ENCODE assay signal across 8 mouse cellular contexts in genomic region chr12:69724018-69724710, GRCm38 (mm10). TPM values are rescaled to one million over a fixed set of nuclear protein-coding genes. Genes with fewer than 3 reads are reported as not detected.
A peak's percentile ranks its signal among the peaks of the same experiment; 100 is the strongest.
DNase-seq lines count a peak whose midpoint lies in the region; ATAC-seq and TF ChIP-seq lines count a peak whose summit lies in the region.

No protein-coding gene starts in this region.

- H3K4me1 ChIP-seq in brown adipose tissue, adult 24 weeks (ENCODE audit: control insufficient read depth, insufficient read depth, insufficient read length, low read length) = no peaks in the 10 kb centered on the region
- H3K4me1 ChIP-seq in heart, postnatal 0 days (ENCODE audit: control insufficient read depth, insufficient read depth) = peaks cover 13% of the 10 kb centered on the region
- peaks cover 16% of the 10 kb centered on the region for H3K4me1 ChIP-seq in midbrain, embryonic 12.5 days

- TF ChIP-seq EP300 in heart, postnatal 0 days (IDR thresholded peaks at IDR 0.05; ENCODE audit: low read depth) = no peak

- peak; percentile 4; the same call in 1 of the 2 replicates for ATAC-seq in heart, postnatal 0 days (ENCODE audit: insufficient read depth, low read depth)
- ATAC-seq in midbrain, embryonic 12.5 days (ENCODE audit: low FRiP score, low read depth) = 0 out of 2 replicates have a peak, but pooled peaks have one; percentile 0

- peak overlapping the region; percentile 58 for H3K9ac ChIP-seq in heart, postnatal 0 days (replicated peaks; ENCODE audit: low read depth, low read length)
- peak overlapping the region; percentile 64 for H3K9ac ChIP-seq in midbrain, embryonic 12.5 days (replicated peaks)

- H3K4me3 ChIP-seq in left cerebral cortex, adult 2 months = peak overlapping the region; percentile 78
- peak overlapping the region; percentile 84 for H3K4me3 ChIP-seq in brown adipose tissue, adult 24 weeks (ENCODE audit: insufficient read depth, low read depth, low read length)
- peak overlapping the region; percentile 63 for H3K4me3 ChIP-seq in heart, postnatal 0 days (ENCODE audit: low read depth, low read length)
- peak overlapping the region; percentile 64 for H3K4me3 ChIP-seq in midbrain, embryonic 12.5 days

- DNase-seq in left cerebral cortex, adult 2 months (ENCODE audit: extremely low spot score in 1 of 2, low spot score in 2 of 2) = no peak
- DNase-seq in left cerebral cortex, postnatal 14 days (ENCODE audit: low spot score in 2 of 2) = no peak
- no peak for DNase-seq in heart, postnatal 0 days (ENCODE audit: low spot score)
- no peak for DNase-seq in left cerebral cortex, postnatal 4 days
- no peak for DNase-seq in spleen, postnatal 14 days (ENCODE audit: low spot score in 2 of 2)
- no peak for DNase-seq in adrenal gland, postnatal 25 days

- H3K9me3 ChIP-seq in heart, postnatal 0 days (replicated peaks; ENCODE audit: control insufficient read depth, low read length) = no peaks in the 10 kb centered on the region; the same call in 1 of the 2 replicates
- H3K9me3 ChIP-seq in midbrain, embryonic 12.5 days = peaks cover 7% of the 10 kb centered on the region

- H3K4me2 ChIP-seq in heart, postnatal 0 days (ENCODE audit: low read depth, low read length) = peak overlapping the region; percentile 99
- H3K4me2 ChIP-seq in midbrain, embryonic 12.5 days (replicated peaks) = peak overlapping the region; percentile 87

- intact Hi-C loops in left cerebral cortex, adult 2 months (cut with DNase I) = loop anchor here (2.0 kb wide), 1 partner anchor 41 kb away; no protein-coding TSS in a partner anchor
- intact Hi-C loops in left cerebral cortex, postnatal 14 days (cut with DNase I) = no loop called here
- intact Hi-C loops in left cerebral cortex, postnatal 4 days (cut with DNase I) = no loop called here

- no peaks in the 10 kb centered on the region for H3K27me3 ChIP-seq in heart, postnatal 0 days (ENCODE audit: control insufficient read depth, insufficient read depth, low read length)
- no peaks in the 10 kb centered on the region for H3K27me3 ChIP-seq in midbrain, embryonic 12.5 days

- TF ChIP-seq CTCF in left cerebral cortex, adult 2 months (IDR thresholded peaks at IDR 0.05) = no peak
- TF ChIP-seq CTCF in heart, postnatal 0 days (IDR thresholded peaks at IDR 0.05; ENCODE audit: low read depth) = no peak

- H3K27ac ChIP-seq in left cerebral cortex, adult 2 months = peak overlapping the region; percentile 53; the same call in 1 of the 2 replicates
- no peak overlapping the region for H3K27ac ChIP-seq in brown adipose tissue, adult 24 weeks (replicated peaks; ENCODE audit: low read depth, low read length)
- H3K27ac ChIP-seq in heart, postnatal 0 days (ENCODE audit: low read depth) = peak overlapping the region; percentile 55; the same call in 1 of the 2 replicates
- no peak overlapping the region for H3K27ac ChIP-seq in midbrain, embryonic 12.5 days (replicated peaks)

- 4% methylated on average over 23 of the region's 24 CpGs for WGBS in heart, postnatal 0 days
- 3% methylated on average over 24 of the region's 24 CpGs for WGBS in midbrain, embryonic 12.5 days

- H3K36me3 ChIP-seq in heart, postnatal 0 days (replicated peaks; ENCODE audit: control insufficient read depth, insufficient read depth, low read length) = 0 out of 2 replicates have a peak, but pooled peaks cover 3% of the 10 kb centered on the region
- peaks cover 14% of the 10 kb centered on the region for H3K36me3 ChIP-seq in midbrain, embryonic 12.5 days

RNA-seq across cellular contexts. Expression of gene L2hgdh, which starts 0.5 kb away (rescaled TPM):
- 10 to 100 TPM; 17.3 to 19.9 TPM for total RNA-seq in left cerebral cortex, adult 2 months (2021)
- total RNA-seq in left cerebral cortex, postnatal 14 days (2021) = 10 to 100 TPM; 13.3 to 14.3 TPM
- 17.0 and 17.7 TPM in 2 replicates for polyA plus RNA-seq in brown adipose tissue, adult 24 weeks (2012; ENCODE audit: insufficient read depth, insufficient read length, missing spikeins)
- 22.0 and 24.7 TPM in 2 replicates for total RNA-seq in heart, postnatal 0 days (2014; rRNA removed; ENCODE audit: low replicate concordance)
- polyA plus RNA-seq in heart, postnatal 0 days (2015; fragmentation: Nextera tagmentation; extraction: Ambion mirVana) = 13.9 and 14.7 TPM in 2 replicates
- 12.4 and 13.5 TPM in 2 replicates for polyA plus RNA-seq in midbrain, embryonic 12.5 days (2016; fragmentation: Nextera tagmentation; extraction: Ambion mirVana)
- 10 to 100 TPM in 1 of 2 experiments, 1 to 10 TPM in 1; 9.4 to 12.5 TPM for total RNA-seq in left cerebral cortex, postnatal 4 days (2021)
- 17.0 and 24.9 TPM in 2 replicates for total RNA-seq in adrenal gland, postnatal 25 days (2021)

RNA-seq across cellular contexts. Expression of gene Atp5s, which starts 0.6 kb away (rescaled TPM):
- 10 to 100 TPM; 32.9 to 40.3 TPM for total RNA-seq in left cerebral cortex, adult 2 months (2021)
- total RNA-seq in left cerebral cortex, postnatal 14 days (2021) = 10 to 100 TPM; 25.4 to 34.8 TPM
- 27.5 and 41.6 TPM in 2 replicates for polyA plus RNA-seq in brown adipose tissue, adult 24 weeks (2012; ENCODE audit: insufficient read depth, insufficient read length, missing spikeins)
- 8.9 and 20.6 TPM in 2 replicates for total RNA-seq in heart, postnatal 0 days (2014; rRNA removed; ENCODE audit: low replicate concordance)
- 40.9 and 41.4 TPM in 2 replicates for polyA plus RNA-seq in heart, postnatal 0 days (2015; fragmentation: Nextera tagmentation; extraction: Ambion mirVana)
- polyA plus RNA-seq in midbrain, embryonic 12.5 days (2016; fragmentation: Nextera tagmentation; extraction: Ambion mirVana) = 19.2 and 24.6 TPM in 2 replicates
- 10 to 100 TPM; 18.0 to 20.8 TPM for total RNA-seq in left cerebral cortex, postnatal 4 days (2021)
- total RNA-seq in adrenal gland, postnatal 25 days (2021) = 14.4 and 15.6 TPM in 2 replicates

RNA-seq across cellular contexts. Expression of gene Sos2, which starts 42.5 kb away (rescaled TPM):
- total RNA-seq in left cerebral cortex, adult 2 months (2021) = 10 to 100 TPM; 36.7 to 37.7 TPM
- 10 to 100 TPM; 31.5 to 34.3 TPM for total RNA-seq in left cerebral cortex, postnatal 14 days (2021)
- polyA plus RNA-seq in brown adipose tissue, adult 24 weeks (2012; ENCODE audit: insufficient read depth, insufficient read length, missing spikeins) = 28.8 and 29.5 TPM in 2 replicates
- 10.8 and 12.9 TPM in 2 replicates for total RNA-seq in heart, postnatal 0 days (2014; rRNA removed; ENCODE audit: low replicate concordance)
- 5.2 and 5.7 TPM in 2 replicates for polyA plus RNA-seq in heart, postnatal 0 days (2015; fragmentation: Nextera tagmentation; extraction: Ambion mirVana)
- 12.1 and 12.4 TPM in 2 replicates for polyA plus RNA-seq in midbrain, embryonic 12.5 days (2016; fragmentation: Nextera tagmentation; extraction: Ambion mirVana)
- 10 to 100 TPM; 36.3 to 36.6 TPM for total RNA-seq in left cerebral cortex, postnatal 4 days (2021)
- total RNA-seq in adrenal gland, postnatal 25 days (2021) = 51.2 and 51.4 TPM in 2 replicates

Comparison
In these comparisons a context has a peak if more than half of its experiments do, and no peak if none do; other contexts are left out.
1. H3K27ac ChIP-seq: peak in left cerebral cortex, adult 2 months (single experiment) and heart, postnatal 0 days (single experiment); none in brown adipose tissue, adult 24 weeks (single experiment) and midbrain, embryonic 12.5 days (single experiment).
2. Peak in every context shown above with its lines, with median percentiles within 50 percentile points of each other: H3K4me3 ChIP-seq.